Mouse (Mus musculus) left cerebral cortex, adult 2 months (tissue): Measurements from ENCODE around the gene Capns2. TPM values are rescaled to one million over a fixed set of nuclear protein-coding genes. Genes with fewer than 3 reads are reported as not detected.
"Not testable (repeated sequence)": the region's sequence is repeated elsewhere in the genome, so short reads cannot be mapped to it uniquely, and the experiment has no call there.

Source experiments
- DNase-seq, 2 experiments: peaks; one replicate each; pipeline ENCODE4 v3.0.0; 2021 to 2022; ENCODE audit warnings: low spot score in 2 of 2, mixed read lengths in 1 of 2; ENCODE audit errors: extremely low spot score in 1 of 2
- H3K27ac ChIP-seq: fragments of 200-600 bp; 2 replicates; pipeline ENCODE4 v1.8.1; 2022
- H3K4me3 ChIP-seq: fragments of 200-600 bp; 2 replicates; pipeline ENCODE4 v1.8.1; 2022
- CTCF ChIP-seq: fragments of 200-600 bp; IDR thresholded peaks from 2 replicates; pipeline ENCODE4 v1.8.1; 2022; ENCODE audit warnings: antibody characterized with exemption, mild to moderate bottlenecking, moderate library complexity
- intact Hi-C: fragments of 180-260 bp; cut with DNase I; formaldehyde crosslinking; loops from one replicate; pipeline ENCODE4 v1.15.1; 2025
- total RNA-seq, 2 experiments: library from RNA; stranded (reverse); gene quantifications; 2 replicates each; pipeline ENCODE4 v1.2.3; 2021

Capns2 gene
- total RNA-seq, 2 experiments from 2014 or later, result 1.5 to 1.9 TPM

GRCm38 (mm10) chr8:92883771-92884170 is 17.4 kb upstream of the Capns2 start:
- Histone ChIP-seq H3K27ac (no peak overlapping the region), H3K4me3 (no peak overlapping the region)
- no peak for DNase-seq
- intact Hi-C loops, result loop anchor here (1.0 to 2.0 kb wide), 2 partner anchors 65 to 115 kb away; no protein-coding TSS in a partner anchor
- TF ChIP-seq CTCF, result peak; percentile 53

GRCm38 (mm10) chr8:92892216-92892615 is 9.0 kb upstream of the Capns2 start:
- H3K27ac ChIP-seq, intact Hi-C loops, H3K4me3 ChIP-seq, DNase-seq: not testable (repeated sequence)

GRCm38 (mm10) chr8:92893870-92894269 is 7.3 kb upstream of the Capns2 start:
- DNase-seq, result no peak
- intact Hi-C loops, result no loop called here
- H3K4me3 ChIP-seq, result no peak overlapping the region
- H3K27ac ChIP-seq, result no peak overlapping the region
- no peak for TF ChIP-seq CTCF

- H3K27ac ChIP-seq, result no peak overlapping the region
- intact Hi-C loops, result no loop called here
- DNase-seq, result no peak
- no peak overlapping the region for H3K4me3 ChIP-seq
- TF ChIP-seq CTCF, result no peak
Observed at GRCm38 (mm10) chr8:92895053-92895452, 6.2 kb upstream of the Capns2 start.

GRCm38 (mm10) chr8:92896056-92896455 is 5.2 kb upstream of the Capns2 start:
- Histone ChIP-seq H3K4me3 (no peak overlapping the region), H3K27ac (no peak overlapping the region)
- DNase-seq, result no peak
- no peak for TF ChIP-seq CTCF
- intact Hi-C loops, result no loop called here

- H3K27ac ChIP-seq, result no peak overlapping the region
- intact Hi-C loops, result no loop called here
- no peak overlapping the region for H3K4me3 ChIP-seq
- no peak for DNase-seq
- no peak for TF ChIP-seq CTCF
Observed at GRCm38 (mm10) chr8:92896611-92897010, 4.6 kb upstream of the Capns2 start.

- TF ChIP-seq CTCF, result no peak
- no peak overlapping the region for H3K4me3 ChIP-seq
- no peak for DNase-seq
- intact Hi-C loops, result no loop called here
- H3K27ac ChIP-seq, result no peak overlapping the region
Observed at GRCm38 (mm10) chr8:92897794-92898193, 3.4 kb upstream of the Capns2 start.

- intact Hi-C loops, result no loop called here
- DNase-seq, result no peak
- TF ChIP-seq CTCF, result no peak
- no peak overlapping the region for H3K27ac ChIP-seq
- no peak overlapping the region for H3K4me3 ChIP-seq
Observed at GRCm38 (mm10) chr8:92899590-92899989, 1.6 kb upstream of the Capns2 start.

GRCm38 (mm10) chr8:92902981-92903380 is 1.8 kb downstream of the Capns2 start:
- no peak for DNase-seq
- Histone ChIP-seq H3K4me3 (no peak overlapping the region), H3K27ac (no peak overlapping the region)
- intact Hi-C loops, result no loop called here
- no peak for TF ChIP-seq CTCF

GRCm38 (mm10) chr8:92903488-92904135 is 2.4 kb downstream of the Capns2 start:
- Histone ChIP-seq H3K4me3 (no peak overlapping the region), H3K27ac (no peak overlapping the region)
- TF ChIP-seq CTCF, result no peak
- DNase-seq, result no peak
- intact Hi-C loops, result no loop called here

GRCm38 (mm10) chr8:92906553-92906952 is 5.3 kb downstream of the Capns2 start:
- TF ChIP-seq CTCF, result no peak
- H3K4me3 ChIP-seq, result no peak overlapping the region
- no peak overlapping the region for H3K27ac ChIP-seq
- intact Hi-C loops, result no loop called here
- DNase-seq, result no peak

- TF ChIP-seq CTCF, result no peak
- no peak overlapping the region for H3K4me3 ChIP-seq
- intact Hi-C loops, result no loop called here
- H3K27ac ChIP-seq, result no peak overlapping the region
- no peak for DNase-seq
Observed at GRCm38 (mm10) chr8:92908448-92908847, 7.2 kb downstream of the Capns2 start.

GRCm38 (mm10) chr8:92911477-92911876 is 10.3 kb downstream of the Capns2 start:
- Histone ChIP-seq H3K27ac (no peak overlapping the region), H3K4me3 (no peak overlapping the region)
- TF ChIP-seq CTCF, result no peak
- intact Hi-C loops, result no loop called here
- no peak for DNase-seq
